Mouse (Mus musculus) forebrain, embryonic 15.5 days (tissue): ENCODE data around the gene Zfhx3. TPM values are rescaled to one million over a fixed set of nuclear protein-coding genes. Genes with fewer than 3 reads are reported as not detected.

Experiments
- ATAC-seq: fragments of 200-750 bp; cut with Nextera tagmentation; replicated peaks from 2 replicates; pipeline ENCODE4 v1.8.0; 2017; ENCODE audit warnings: mild to moderate bottlenecking, moderate TSS enrichment, moderate library complexity
- H3K27ac ChIP-seq: fragments of 300-500 bp; sonication (generic); replicated peaks from 2 replicates; pipeline ENCODE4 v1.5.1; 2015; ENCODE audit warnings: mild to moderate bottlenecking, inconsistent platforms
- H3K27me3 ChIP-seq: fragments of 300-500 bp; sonication (generic); 2 replicates; pipeline ENCODE4 v1.6.1; 2015; ENCODE audit warnings: inconsistent platforms
- H3K36me3 ChIP-seq: fragments of 300-500 bp; sonication (generic); 2 replicates; pipeline ENCODE4 v1.6.1; 2015; ENCODE audit warnings: mild to moderate bottlenecking, inconsistent platforms
- H3K4me1 ChIP-seq: fragments of 300-500 bp; sonication (generic); 2 replicates; pipeline ENCODE4 v1.6.1; 2015; ENCODE audit warnings: inconsistent platforms
- H3K4me2 ChIP-seq: fragments of 300-500 bp; sonication (generic); replicated peaks from 2 replicates; pipeline ENCODE4 v1.6.1; 2015; ENCODE audit warnings: mild to moderate bottlenecking, inconsistent platforms
- H3K4me3 ChIP-seq: fragments of 300-500 bp; sonication (generic); 2 replicates; pipeline ENCODE4 v1.5.1; 2015; ENCODE audit warnings: mild to moderate bottlenecking, inconsistent platforms
- H3K9ac ChIP-seq: fragments of 300-500 bp; sonication (generic); replicated peaks from 2 replicates; pipeline ENCODE4 v1.6.1; 2015; ENCODE audit warnings: mild to moderate bottlenecking, inconsistent platforms
- H3K9me3 ChIP-seq: fragments of 300-500 bp; sonication (generic); 2 replicates; pipeline ENCODE4 v1.6.1; 2016; ENCODE audit warnings: inconsistent platforms
- WGBS: fragments of 180-500 bp; shearing (Covaris S2); methylation state at CpG from one replicate; pipeline ENCODE4 v1.1.7; 2015; ENCODE audit warnings: mixed read lengths; 5-methylcytosine and 5-hydroxymethylcytosine counted together
- polyA plus RNA-seq: library from polyadenylated mRNA; unstranded; fragments of >200 nt; fragmentation: Nextera tagmentation; extraction: Ambion mirVana; gene quantifications from 2 replicates; pipeline ENCODE4 v1.2.1, GENCODE M21; 2015

Zfhx3 gene
- polyA plus RNA-seq, 1 experiment from 2014 or later = 14.9 TPM

DNA sequence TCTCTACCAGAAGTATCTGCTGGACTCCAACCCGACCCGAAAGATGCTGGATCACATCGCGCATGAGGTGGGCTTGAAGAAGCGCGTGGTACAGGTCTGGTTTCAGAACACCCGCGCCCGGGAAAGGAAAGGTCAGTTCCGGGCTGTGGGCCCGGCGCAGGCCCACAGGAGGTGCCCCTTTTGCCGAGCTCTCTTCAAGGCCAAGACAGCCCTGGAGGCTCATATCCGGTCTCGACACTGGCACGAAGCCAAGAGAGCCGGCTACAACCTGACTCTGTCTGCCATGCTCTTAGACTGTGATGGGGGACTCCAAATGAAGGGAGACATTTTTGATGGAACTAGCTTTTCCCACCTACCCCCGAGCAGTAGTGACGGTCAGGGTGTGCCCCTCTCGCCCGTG lies 1007.9 kb downstream of the Zfhx3 start:
- no peaks in the 10 kb centered on the region for H3K4me1 ChIP-seq
- H3K9me3 ChIP-seq = peaks cover 9% of the 10 kb centered on the region
- H3K27ac ChIP-seq = no peak overlapping the region
- peaks cover 60% of the 10 kb centered on the region for H3K36me3 ChIP-seq
- WGBS = 98% methylated on average over 21 of the region's 21 CpGs
- no peak overlapping the region for H3K4me3 ChIP-seq
- H3K27me3 ChIP-seq = no peaks in the 10 kb centered on the region
- H3K4me2 ChIP-seq = no peak overlapping the region
- no peak for ATAC-seq
- no peak overlapping the region for H3K9ac ChIP-seq

DNA sequence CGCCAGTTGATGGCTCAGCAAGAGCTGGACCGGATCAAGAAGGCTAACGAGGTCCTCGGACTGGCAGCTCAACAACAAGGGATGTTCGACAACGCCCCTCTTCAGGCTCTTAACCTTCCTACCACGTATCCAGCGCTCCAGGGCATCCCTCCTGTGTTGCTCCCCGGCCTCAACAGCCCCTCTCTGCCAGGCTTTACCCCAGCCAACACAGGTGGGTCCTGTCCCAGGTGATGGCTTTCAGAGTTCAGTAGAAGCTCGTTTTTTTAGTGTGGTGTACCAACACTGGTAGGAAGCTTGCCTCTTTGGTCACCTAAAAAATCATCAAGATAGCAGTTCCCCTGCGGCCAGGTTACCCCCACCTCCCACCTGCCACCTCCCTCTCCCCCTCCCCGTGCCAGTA lies 1009.1 kb downstream of the Zfhx3 start:
- Histone ChIP-seq H3K9ac (no peak overlapping the region), H3K9me3 (peaks cover 9% of the 10 kb centered on the region), H3K27me3 (no peaks in the 10 kb centered on the region), H3K27ac (no peak overlapping the region), H3K4me1 (no peaks in the 10 kb centered on the region), H3K4me3 (no peak overlapping the region), H3K4me2 (no peak overlapping the region), H3K36me3 (peaks cover 65% of the 10 kb centered on the region)
- 91% methylated on average over 12 of the region's 12 CpGs for WGBS
- ATAC-seq = no peak

DNA sequence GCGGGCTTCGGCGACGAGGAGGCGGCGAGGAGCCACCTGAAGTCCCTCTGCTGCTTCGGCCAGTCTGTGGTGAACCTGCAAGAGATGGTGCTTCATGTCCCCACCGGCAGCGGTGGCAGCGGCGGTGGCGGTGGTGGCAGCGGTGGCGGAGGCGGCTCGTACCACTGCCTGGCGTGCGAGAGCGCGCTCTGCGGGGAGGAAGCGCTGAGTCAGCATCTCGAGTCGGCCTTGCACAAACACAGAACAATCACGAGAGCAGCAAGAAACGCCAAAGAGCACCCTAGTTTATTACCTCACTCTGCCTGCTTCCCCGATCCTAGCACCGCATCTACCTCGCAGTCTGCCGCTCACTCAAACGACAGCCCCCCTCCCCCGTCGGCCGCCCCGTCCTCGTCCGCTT lies 1014.0 kb downstream of the Zfhx3 start:
- H3K4me2 ChIP-seq = peak overlapping the region; percentile 36
- no peaks in the 10 kb centered on the region for H3K9me3 ChIP-seq
- 62% methylated on average over 37 of the region's 37 CpGs for WGBS
- no peak overlapping the region for H3K27ac ChIP-seq
- no peak overlapping the region for H3K9ac ChIP-seq
- H3K36me3 ChIP-seq = peaks cover 20% of the 10 kb centered on the region
- no peak for ATAC-seq
- no peaks in the 10 kb centered on the region for H3K4me1 ChIP-seq
- H3K4me3 ChIP-seq = peak overlapping the region; percentile 24
- H3K27me3 ChIP-seq = no peaks in the 10 kb centered on the region

DNA sequence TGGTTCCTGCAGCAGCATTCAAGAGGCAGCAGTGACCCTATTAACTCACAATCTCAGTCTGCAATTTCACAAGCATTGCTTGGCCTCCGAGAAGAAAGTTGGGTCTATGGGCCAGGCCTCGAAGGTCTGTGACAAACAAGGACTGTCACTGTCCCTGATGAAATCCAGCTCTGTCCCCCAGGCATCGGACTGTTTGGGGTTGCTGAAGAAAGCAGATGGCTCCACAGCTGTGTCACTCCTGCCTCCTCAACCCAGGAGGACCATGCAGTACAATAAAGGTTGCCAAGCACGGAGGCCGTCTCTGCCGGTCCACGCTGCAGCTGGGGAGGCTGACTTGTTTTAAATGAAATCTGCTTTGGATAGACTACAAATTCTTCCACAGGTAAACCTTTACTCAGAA lies 1020.1 kb downstream of the Zfhx3 start:
- no peak overlapping the region for H3K27ac ChIP-seq
- no peak for ATAC-seq

DNA sequence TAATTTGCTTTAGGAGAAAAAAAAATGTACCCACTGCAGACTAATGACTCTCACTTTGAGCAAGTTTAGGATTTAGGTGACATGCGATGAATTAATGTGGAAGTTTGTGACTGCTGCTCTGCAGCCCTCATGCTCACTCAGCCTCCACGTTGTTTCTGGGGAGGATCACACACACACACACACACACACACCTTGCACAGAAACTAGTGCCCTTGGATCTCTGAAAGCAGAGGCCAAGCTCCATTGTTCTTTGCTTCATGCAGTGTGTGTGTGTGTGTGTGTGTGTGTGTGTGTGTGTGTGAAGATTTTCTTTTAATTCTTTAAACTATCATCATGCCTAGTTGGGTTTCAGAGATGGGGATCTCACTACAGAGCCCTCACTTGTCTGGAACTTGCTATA lies 1020.7 kb downstream of the Zfhx3 start:
- no peak overlapping the region for H3K4me2 ChIP-seq
- H3K27ac ChIP-seq = no peak overlapping the region
- H3K4me1 ChIP-seq = no peaks in the 10 kb centered on the region
- H3K4me3 ChIP-seq = no peak overlapping the region
- no peaks in the 10 kb centered on the region for H3K36me3 ChIP-seq
- ATAC-seq = no peak
- H3K9me3 ChIP-seq = no peaks in the 10 kb centered on the region
- no peak overlapping the region for H3K9ac ChIP-seq
- 75% methylated on average over 2 of the region's 2 CpGs for WGBS
- H3K27me3 ChIP-seq = no peaks in the 10 kb centered on the region

More for the DNA sequence above, 1020.1 kb downstream of the Zfhx3 start:
- no peaks in the 10 kb centered on the region for H3K27me3 ChIP-seq
- no peaks in the 10 kb centered on the region for H3K36me3 ChIP-seq
- no peaks in the 10 kb centered on the region for H3K4me1 ChIP-seq
- H3K9me3 ChIP-seq = no peaks in the 10 kb centered on the region
- no peak overlapping the region for H3K9ac ChIP-seq
- 81% methylated on average over 7 of the region's 7 CpGs for WGBS
- H3K4me3 ChIP-seq = no peak overlapping the region
- no peak overlapping the region for H3K4me2 ChIP-seq

DNA sequence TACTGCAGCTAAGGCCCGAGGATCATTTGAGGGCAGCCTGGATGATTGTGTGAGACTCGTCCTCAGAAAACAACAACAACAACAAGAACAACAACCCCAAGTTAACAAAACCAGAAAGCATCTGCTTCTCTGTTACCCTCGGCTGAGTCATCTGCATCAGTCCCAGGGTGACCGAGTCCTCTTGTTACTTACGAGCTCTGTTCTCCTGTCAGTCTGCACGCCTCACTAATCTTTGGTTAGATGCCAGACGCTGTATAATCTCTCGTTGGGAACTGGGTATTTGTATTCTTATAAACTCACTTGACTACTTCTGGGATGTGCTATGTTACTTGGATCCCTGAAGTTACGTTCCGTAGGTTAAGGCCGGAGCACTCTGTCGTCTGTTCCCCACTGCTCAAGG lies 1023.6 kb downstream of the Zfhx3 start:
- H3K9me3 ChIP-seq = no peaks in the 10 kb centered on the region
- H3K27ac ChIP-seq = no peak overlapping the region
- no peaks in the 10 kb centered on the region for H3K27me3 ChIP-seq
- H3K4me3 ChIP-seq = no peak overlapping the region
- no peak overlapping the region for H3K4me2 ChIP-seq
- H3K4me1 ChIP-seq = no peaks in the 10 kb centered on the region
- H3K36me3 ChIP-seq = no peaks in the 10 kb centered on the region
- H3K9ac ChIP-seq = no peak overlapping the region
- 64% methylated on average over 12 of the region's 12 CpGs for WGBS
- ATAC-seq = no peak

DNA sequence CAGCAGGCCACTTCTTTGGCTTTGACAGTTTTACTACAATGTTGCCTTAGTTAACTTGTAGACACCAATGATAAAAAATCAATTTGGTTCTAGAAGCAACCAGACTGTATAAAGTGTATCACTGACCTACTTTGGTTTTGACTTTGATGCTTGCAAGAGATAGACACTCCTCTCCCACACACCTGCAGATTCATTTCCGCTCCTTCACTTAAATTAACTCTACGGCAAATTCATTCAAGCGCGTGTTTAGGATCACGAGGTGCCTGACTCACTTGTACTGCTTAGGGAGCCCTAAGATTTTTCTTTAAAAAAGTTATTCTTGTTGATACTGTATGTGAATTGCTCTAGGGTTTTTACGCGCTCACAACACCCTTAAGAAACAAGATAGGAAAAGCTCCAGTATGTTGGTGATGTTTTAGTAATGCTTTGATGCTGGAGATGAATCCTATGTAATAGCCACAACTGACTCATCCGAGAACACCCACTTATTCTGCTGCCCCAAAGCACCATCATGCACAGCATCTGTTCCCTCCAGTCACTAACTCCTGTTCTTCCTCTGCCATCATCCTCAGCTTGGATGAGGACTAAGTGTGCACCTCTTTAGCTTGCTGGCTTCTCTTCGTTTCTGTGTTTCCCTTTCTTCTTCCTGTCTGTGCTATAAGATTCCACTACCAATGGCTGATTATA lies 1031.3 kb downstream of the Zfhx3 start:
- H3K4me1 ChIP-seq = no peaks in the 10 kb centered on the region
- H3K9me3 ChIP-seq = no peaks in the 10 kb centered on the region
- no peaks in the 10 kb centered on the region for H3K27me3 ChIP-seq
- no peaks in the 10 kb centered on the region for H3K36me3 ChIP-seq
- H3K4me2 ChIP-seq = no peak overlapping the region
- ATAC-seq = no peak
- WGBS = 91% methylated on average over 9 of the region's 9 CpGs
- H3K9ac ChIP-seq = no peak overlapping the region
- H3K27ac ChIP-seq = no peak overlapping the region
- no peak overlapping the region for H3K4me3 ChIP-seq

DNA sequence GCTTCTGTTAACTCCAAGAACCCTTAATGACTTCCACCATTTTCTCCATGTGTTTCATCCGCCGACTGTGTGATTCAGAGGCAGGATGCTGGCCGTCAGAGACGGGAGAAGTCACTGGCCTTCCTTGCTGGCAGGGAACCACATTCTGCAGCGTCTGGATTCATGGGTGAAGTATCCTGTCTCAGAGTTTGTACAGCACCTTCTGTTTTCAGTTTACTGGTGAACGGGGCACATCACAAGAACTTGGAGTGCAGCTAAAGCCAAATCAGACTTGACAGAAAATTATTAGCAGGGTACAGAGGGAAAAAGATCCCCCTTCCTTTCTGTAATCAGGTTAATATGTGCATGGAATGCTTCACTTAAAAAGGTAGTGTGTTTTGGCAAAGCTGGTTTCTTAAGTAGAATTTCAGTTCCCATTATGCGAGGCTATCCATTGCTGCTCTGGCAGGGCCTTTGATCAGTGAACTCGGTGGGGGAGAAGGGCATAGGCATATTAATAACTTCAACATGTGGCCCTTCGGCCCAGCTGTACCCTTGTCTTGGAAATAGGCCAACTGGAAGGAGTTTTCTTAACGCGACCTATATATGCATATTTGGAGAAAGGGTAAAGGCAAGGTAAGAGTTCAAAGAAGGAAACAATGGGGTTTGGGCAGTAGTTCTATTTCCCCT lies 1035.4 kb downstream of the Zfhx3 start:
- H3K4me3 ChIP-seq = no peak overlapping the region
- H3K36me3 ChIP-seq = no peaks in the 10 kb centered on the region
- no peaks in the 10 kb centered on the region for H3K9me3 ChIP-seq
- no peaks in the 10 kb centered on the region for H3K27me3 ChIP-seq
- no peak overlapping the region for H3K4me2 ChIP-seq
- no peaks in the 10 kb centered on the region for H3K4me1 ChIP-seq
- H3K9ac ChIP-seq = no peak overlapping the region
- no peak for ATAC-seq
- WGBS = 60% methylated on average over 11 of the region's 11 CpGs
- no peak overlapping the region for H3K27ac ChIP-seq

DNA sequence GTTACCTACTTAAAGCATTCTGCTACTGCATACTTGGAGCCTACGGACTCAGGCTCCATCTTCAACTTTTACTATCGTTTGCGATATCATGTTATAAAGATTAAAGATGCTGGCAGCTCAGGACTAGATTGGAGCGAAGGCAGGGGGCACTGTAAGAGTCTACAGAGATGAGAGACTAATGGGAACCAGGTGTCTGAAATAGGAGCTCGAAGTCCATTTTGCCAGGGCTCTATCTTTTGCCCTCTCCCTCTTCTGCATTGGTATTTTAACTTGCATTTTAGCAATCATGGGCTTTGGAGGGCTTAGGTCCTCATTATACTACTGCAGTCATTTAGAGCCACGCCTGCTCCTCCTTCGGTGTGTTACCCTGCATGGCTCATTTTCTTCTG lies 1035.9 kb downstream of the Zfhx3 start:
- Histone ChIP-seq H3K27me3 (no peaks in the 10 kb centered on the region), H3K27ac (no peak overlapping the region), H3K4me2 (no peak overlapping the region), H3K4me1 (no peaks in the 10 kb centered on the region), H3K9me3 (no peaks in the 10 kb centered on the region), H3K36me3 (no peaks in the 10 kb centered on the region), H3K9ac (no peak overlapping the region), H3K4me3 (no peak overlapping the region)
- 86% methylated on average over 7 of the region's 7 CpGs for WGBS
- ATAC-seq = no peak

DNA sequence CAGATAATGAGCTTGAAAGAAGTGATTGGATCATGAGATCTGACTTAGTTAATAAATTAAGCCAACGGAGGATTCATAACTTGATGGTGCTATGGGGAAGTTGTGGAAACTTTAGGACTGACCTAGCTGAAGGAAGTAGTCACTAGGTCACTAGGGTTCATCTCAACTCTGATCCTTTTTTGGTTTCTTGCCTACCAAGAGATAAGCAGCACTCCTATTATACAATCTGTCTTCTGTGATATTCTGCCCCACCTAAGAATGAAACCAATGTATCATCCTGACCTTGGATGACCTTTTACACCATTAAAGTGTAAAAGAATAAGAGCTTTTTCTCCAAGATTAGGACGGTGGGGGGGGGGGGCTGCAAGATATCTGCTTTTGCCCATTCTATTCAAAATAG lies 1042.5 kb downstream of the Zfhx3 start:
- no peak overlapping the region for H3K4me3 ChIP-seq

DNA sequence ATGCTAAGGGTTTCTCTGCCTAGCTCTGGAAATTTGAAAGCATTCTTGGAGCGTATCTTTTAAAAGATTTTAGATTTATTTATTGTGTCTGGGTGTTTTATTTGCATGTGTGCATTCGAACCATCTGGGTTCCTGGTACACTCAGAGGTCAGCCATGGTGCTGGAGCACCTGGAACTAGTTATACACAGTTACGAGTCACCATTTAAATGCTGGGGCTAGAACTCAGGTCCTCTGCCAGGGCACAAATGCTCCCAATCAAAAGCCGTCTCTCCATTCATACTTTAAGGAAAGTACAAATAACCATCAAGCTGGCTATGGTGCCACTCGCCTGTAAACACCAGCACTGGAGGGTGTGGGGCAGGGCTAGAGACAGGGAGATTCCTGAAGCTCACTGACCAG lies 1047.4 kb downstream of the Zfhx3 start:
- no peaks in the 10 kb centered on the region for H3K27me3 ChIP-seq
- no peak for ATAC-seq
- no peaks in the 10 kb centered on the region for H3K4me1 ChIP-seq
- H3K4me2 ChIP-seq = no peak overlapping the region
- no peak overlapping the region for H3K9ac ChIP-seq
- H3K9me3 ChIP-seq = no peaks in the 10 kb centered on the region
- no peak overlapping the region for H3K27ac ChIP-seq
- no peaks in the 10 kb centered on the region for H3K36me3 ChIP-seq
- H3K4me3 ChIP-seq = no peak overlapping the region
- WGBS = 85% methylated on average over 5 of the region's 5 CpGs

More for the DNA sequence above, 1042.5 kb downstream of the Zfhx3 start:
- no peak overlapping the region for H3K4me2 ChIP-seq
- H3K9me3 ChIP-seq = no peaks in the 10 kb centered on the region
- no peak overlapping the region for H3K27ac ChIP-seq
- no peaks in the 10 kb centered on the region for H3K36me3 ChIP-seq
- 85% methylated on average over 2 of the region's 2 CpGs for WGBS
- H3K9ac ChIP-seq = no peak overlapping the region
- no peak for ATAC-seq
- H3K4me1 ChIP-seq = no peaks in the 10 kb centered on the region
- H3K27me3 ChIP-seq = no peaks in the 10 kb centered on the region

DNA sequence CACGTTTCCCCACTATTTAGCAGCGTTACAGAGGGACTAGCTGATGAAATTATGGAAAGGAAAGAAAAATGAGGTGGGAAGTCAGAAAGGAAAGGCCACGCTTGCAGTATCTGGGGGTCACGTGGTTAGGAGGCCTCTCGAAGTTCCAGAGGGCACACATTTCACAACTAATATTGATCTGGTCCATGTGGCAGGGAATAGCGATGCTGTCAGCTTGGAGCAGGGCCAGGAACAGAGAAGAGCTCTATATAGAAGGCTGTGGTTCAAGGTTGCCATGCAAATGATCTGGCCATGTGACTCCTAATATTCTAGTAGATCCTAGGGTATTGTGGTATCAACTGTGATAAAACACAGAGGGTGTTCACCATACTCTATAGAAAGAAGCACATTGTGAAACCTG lies 1048.1 kb downstream of the Zfhx3 start:
- no peaks in the 10 kb centered on the region for H3K36me3 ChIP-seq
- no peak for ATAC-seq
- 91% methylated on average over 6 of the region's 6 CpGs for WGBS
- H3K4me2 ChIP-seq = no peak overlapping the region
- H3K4me3 ChIP-seq = no peak overlapping the region
- no peaks in the 10 kb centered on the region for H3K27me3 ChIP-seq
- no peak overlapping the region for H3K27ac ChIP-seq
- no peak overlapping the region for H3K9ac ChIP-seq
- no peaks in the 10 kb centered on the region for H3K9me3 ChIP-seq
- H3K4me1 ChIP-seq = no peaks in the 10 kb centered on the region

DNA sequence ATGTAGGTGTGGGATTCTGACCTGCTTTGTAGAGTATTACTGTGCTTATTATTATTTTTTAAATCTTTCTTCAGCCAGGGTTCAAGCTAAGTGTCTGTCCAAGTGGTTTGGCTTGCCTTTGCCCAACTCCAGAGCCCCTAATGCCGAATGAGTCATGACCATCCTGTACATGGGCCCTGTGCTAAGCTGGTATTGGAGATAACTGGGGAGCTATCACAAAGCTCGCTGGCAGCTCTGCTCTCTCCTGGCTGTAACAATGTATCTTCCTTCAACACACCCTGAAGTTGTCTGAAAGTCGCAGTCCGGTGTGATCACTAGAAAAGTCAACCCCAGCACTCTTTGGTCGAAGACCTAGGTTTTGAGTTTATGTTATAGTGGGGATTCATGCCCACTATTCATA lies 1049.0 kb downstream of the Zfhx3 start:
- no peak overlapping the region for H3K4me3 ChIP-seq
- no peaks in the 10 kb centered on the region for H3K9me3 ChIP-seq
- no peaks in the 10 kb centered on the region for H3K36me3 ChIP-seq
- H3K4me2 ChIP-seq = no peak overlapping the region
- H3K27ac ChIP-seq = no peak overlapping the region
- WGBS = 92% methylated on average over 5 of the region's 5 CpGs
- no peak for ATAC-seq
- H3K9ac ChIP-seq = no peak overlapping the region
- no peaks in the 10 kb centered on the region for H3K27me3 ChIP-seq
- H3K4me1 ChIP-seq = no peaks in the 10 kb centered on the region
